Mouse (Mus musculus) MEL (cell line): Measurements from ENCODE around the gene Cacna1g. TPM values are rescaled to one million over a fixed set of nuclear protein-coding genes. Genes with fewer than 3 reads are reported as not detected.

Experiments used
- DNase-seq: peaks from one replicate; pipeline ENCODE4 v3.0.0; 2011; ENCODE audit warnings: low read depth, low spot score
- H3K27ac ChIP-seq: 2 replicates; pipeline ENCODE4 v1.5.1; 2012; ENCODE audit warnings: low read depth, mild to moderate bottlenecking, control low read depth, low read length, moderate library complexity; ENCODE audit not compliant: control insufficient read depth
- H3K27me3 ChIP-seq, 2 experiments: fragments of 150-350 bp in 1 of 2; sonication (generic) in 1 of 2; 2 replicates each; pipeline ENCODE4 v1.6.1; 2012; ENCODE audit warnings: low read length in 2 of 2, mild to moderate bottlenecking in 2 of 2, improper control_type of control experiment in 1 of 2, moderate library complexity in 1 of 2; ENCODE audit not compliant: insufficient read depth in 2 of 2, control insufficient read depth in 1 of 2
- H3K36me3 ChIP-seq, 2 experiments: 2 replicates each; pipeline ENCODE4 v1.6.1; 2012 to 2014; ENCODE audit warnings: low read length in 2 of 2, improper control_type of control experiment in 1 of 2, inconsistent platforms in 1 of 2, mild to moderate bottlenecking in 1 of 2; ENCODE audit not compliant: insufficient read depth in 2 of 2, control insufficient read depth in 1 of 2
- H3K4me1 ChIP-seq, 2 experiments: fragments of 150-350 bp in 1 of 2; sonication (generic) in 1 of 2; 2 replicates each; pipeline ENCODE4 v1.6.1; 2012; ENCODE audit warnings: low read length in 2 of 2, improper control_type of control experiment in 1 of 2, mild to moderate bottlenecking in 1 of 2; ENCODE audit not compliant: insufficient read depth in 2 of 2, control insufficient read depth in 1 of 2
- H3K4me3 ChIP-seq, 2 experiments: fragments of 150-350 bp in 1 of 2; sonication (generic) in 1 of 2; 2 replicates each; pipeline ENCODE4 v1.5.1; 2012; ENCODE audit warnings: low read depth in 2 of 2, low read length in 2 of 2, mild to moderate bottlenecking in 2 of 2, moderate library complexity in 2 of 2, control low read depth in 1 of 2, improper control_type of control experiment in 1 of 2; ENCODE audit not compliant: control insufficient read depth in 1 of 2, insufficient read depth in 1 of 2
- H3K79me2 ChIP-seq: 2 replicates; pipeline ENCODE4 v1.6.1; 2012; ENCODE audit warnings: mild to moderate bottlenecking, low read length, moderate library complexity; ENCODE audit not compliant: control insufficient read depth, poor library complexity, insufficient read depth
- H3K9ac ChIP-seq: 2 replicates; pipeline ENCODE4 v1.6.1; 2012; ENCODE audit warnings: low read depth, mild to moderate bottlenecking, control low read depth, low read length, moderate library complexity; ENCODE audit not compliant: control insufficient read depth, poor library complexity, severe bottlenecking
- H3K9me3 ChIP-seq: fragments of 150-350 bp; sonication (generic); replicated peaks from 2 replicates; pipeline ENCODE4 v1.6.1; 2012; ENCODE audit warnings: mild to moderate bottlenecking, low read length, improper control_type of control experiment, moderate library complexity; ENCODE audit not compliant: insufficient read depth
- BHLHE40 ChIP-seq: IDR thresholded peaks from 2 replicates; pipeline ENCODE4 v1.6.1; 2012; ENCODE audit warnings: low read depth, mild to moderate bottlenecking, inconsistent platforms, low read length, improper control_type of control experiment, borderline replicate concordance
- CHD2 ChIP-seq: IDR thresholded peaks from 2 replicates; pipeline ENCODE4 v1.6.1; 2011; ENCODE audit warnings: low read length, improper control_type of control experiment
- CTCF ChIP-seq, 3 experiments: IDR thresholded peaks in 2 of 3; conservative IDR thresholded peaks in 1 of 3; 2 replicates each; pipeline ENCODE4 v1.5.1; 2011 to 2012; ENCODE audit warnings: low read length in 3 of 3, low read depth in 2 of 3, mild to moderate bottlenecking in 2 of 3, improper control_type of control experiment in 1 of 3, inconsistent platforms in 1 of 3, mixed read lengths in 1 of 3, moderate library complexity in 1 of 3; ENCODE audit not compliant: control insufficient read depth in 1 of 3, insufficient read depth in 1 of 3, poor library complexity in 1 of 3, severe bottlenecking in 1 of 3
- E2F4 ChIP-seq: IDR thresholded peaks from 2 replicates; pipeline ENCODE4 v1.6.1; 2011; ENCODE audit warnings: low read depth, low read length, improper control_type of control experiment, borderline replicate concordance
- ELF1 ChIP-seq: IDR thresholded peaks from 2 replicates; pipeline ENCODE4 v1.6.1; 2014; ENCODE audit warnings: low read depth, mild to moderate bottlenecking, inconsistent platforms, low read length, improper control_type of control experiment, moderate library complexity
- EP300 ChIP-seq, 2 experiments: IDR thresholded peaks; 2 replicates each; pipeline ENCODE4 v1.6.1; 2011; ENCODE audit warnings: improper control_type of control experiment in 2 of 2, low read length in 2 of 2, low read depth in 1 of 2, mild to moderate bottlenecking in 1 of 2
- ETS1 ChIP-seq: IDR thresholded peaks from 2 replicates; pipeline ENCODE4 v1.6.1; 2012; ENCODE audit warnings: low read depth, mild to moderate bottlenecking, inconsistent platforms, low read length, improper control_type of control experiment, moderate library complexity
- GABPA ChIP-seq: IDR thresholded peaks from 2 replicates; pipeline ENCODE4 v1.6.1; 2012; ENCODE audit warnings: low read depth, mild to moderate bottlenecking, inconsistent platforms, low read length, improper control_type of control experiment, moderate library complexity
- GATA1 ChIP-seq: IDR thresholded peaks from 2 replicates; pipeline ENCODE4 v1.6.1; 2011; ENCODE audit warnings: low read depth, low read length, improper control_type of control experiment
- HCFC1 ChIP-seq: IDR thresholded peaks from 2 replicates; pipeline ENCODE4 v1.6.1; 2012; ENCODE audit warnings: low read depth, mild to moderate bottlenecking, inconsistent platforms, low read length, improper control_type of control experiment, moderate library complexity
- KAT2A ChIP-seq: conservative IDR thresholded peaks from 2 replicates; pipeline ENCODE4 v1.6.1; 2012; ENCODE audit warnings: low read depth, low read length, improper control_type of control experiment, inconsistent platforms
- MAX ChIP-seq: IDR thresholded peaks from 2 replicates; pipeline ENCODE4 v1.6.1; 2011; ENCODE audit warnings: low read length, improper control_type of control experiment
- MAZ ChIP-seq: IDR thresholded peaks from 2 replicates; pipeline ENCODE4 v1.6.1; 2012; ENCODE audit warnings: low read depth, mild to moderate bottlenecking, inconsistent platforms, low read length, improper control_type of control experiment
- MEF2A ChIP-seq: IDR thresholded peaks from 2 replicates; pipeline ENCODE4 v1.6.1; 2014; ENCODE audit warnings: low read depth, mild to moderate bottlenecking, inconsistent platforms, low read length, improper control_type of control experiment; ENCODE audit not compliant: poor library complexity, insufficient replicate concordance, severe bottlenecking; ENCODE audit errors: extremely low read depth
- MXI1 ChIP-seq: IDR thresholded peaks from 2 replicates; pipeline ENCODE4 v1.6.1; 2011; ENCODE audit warnings: mild to moderate bottlenecking, low read depth, low read length, improper control_type of control experiment
- TBP ChIP-seq: IDR thresholded peaks from 2 replicates; pipeline ENCODE4 v1.8.0; 2011; ENCODE audit warnings: low read depth, low read length, improper control_type of control experiment
- UBTF ChIP-seq: IDR thresholded peaks from 2 replicates; pipeline ENCODE4 v1.6.1; 2012; ENCODE audit warnings: low read depth, mild to moderate bottlenecking, inconsistent platforms, low read length, improper control_type of control experiment, moderate library complexity, borderline replicate concordance; ENCODE audit not compliant: insufficient read depth
- USF2 ChIP-seq, 2 experiments: IDR thresholded peaks; 2 replicates each; pipeline ENCODE4 v1.6.1; 2011 to 2012; ENCODE audit warnings: improper control_type of control experiment in 2 of 2, low read length in 2 of 2, borderline replicate concordance in 1 of 2, inconsistent platforms in 1 of 2, low read depth in 1 of 2, mild to moderate bottlenecking in 1 of 2; ENCODE audit not compliant: insufficient read depth in 1 of 2
- ZC3H11A ChIP-seq: IDR thresholded peaks from 2 replicates; pipeline ENCODE4 v1.6.1; 2012; ENCODE audit warnings: low read depth, mild to moderate bottlenecking, inconsistent platforms, low read length, improper control_type of control experiment
- ZNF384 ChIP-seq: IDR thresholded peaks from 2 replicates; pipeline ENCODE4 v1.6.1; 2012; ENCODE audit warnings: low read depth, mild to moderate bottlenecking, inconsistent platforms, low read length, improper control_type of control experiment
- polyA plus RNA-seq, 2 experiments: library from polyadenylated mRNA; stranded (reverse) in 1 of 2; unstranded in 1 of 2; fragments of >175 nt in 1 of 2; fragments of >200 nt in 1 of 2; gene quantifications; 2 replicates each; pipeline versions ENCODE4 v1.2.1 to v1.2.4; 2012; ENCODE audit warnings: low replicate concordance in 2 of 2, low read depth in 1 of 2; ENCODE audit not compliant: insufficient read length in 2 of 2, insufficient read depth in 1 of 2, missing spikeins in 1 of 2
- total RNA-seq: library from RNA; depleted of rRNA; stranded (reverse); fragments of 300-350 nt; gene quantifications from 2 replicates; pipeline ENCODE4 v1.2.3, GENCODE M21; 2012

The Cacna1g gene
- total and polyA plus RNA-seq, 3 experiments: 0.01 to 0.04 TPM; not detected in 1

DNA sequence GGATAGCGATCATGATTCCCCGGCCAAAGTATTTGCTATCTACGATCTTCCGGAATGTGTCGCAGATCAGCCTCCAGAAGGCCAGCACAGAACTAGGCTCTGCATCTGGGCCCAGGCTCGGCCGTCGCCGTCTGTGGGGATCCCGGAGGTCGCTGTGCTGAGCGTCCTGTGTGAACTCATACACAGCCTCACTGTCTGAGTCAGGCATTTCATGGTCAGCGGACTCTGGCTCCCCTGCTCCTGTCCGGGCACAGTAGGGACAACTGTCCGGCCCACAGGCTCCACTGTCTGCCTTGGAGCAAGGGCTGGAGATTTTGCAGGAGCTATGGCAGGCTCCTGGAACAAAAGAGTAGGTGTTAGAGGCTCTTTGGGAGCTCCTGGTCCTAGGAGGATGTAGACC, 17.0 kb downstream of the Cacna1g start:
- Histone ChIP-seq H3K27ac (no peak overlapping the region), H3K9me3 (no peaks in the 10 kb centered on the region), H3K4me3 (no peak overlapping the region), H3K9ac (no peak overlapping the region), H3K27me3 (peaks cover 2 to 10% of the 10 kb centered on the region in 2 experiments), H3K36me3 (no peaks in the 10 kb centered on the region), H3K4me1 (peaks cover 0 to 3% of the 10 kb centered on the region in 2 experiments; a peak in 1 of 4 replicates), H3K79me2 (no peaks in the 10 kb centered on the region)
- TF ChIP-seq CTCF (IDR thresholded peaks at IDR 0.05 in 2 of 3, conservative IDR thresholded peaks at IDR 0.05 in 1 of 3; ENCODE audit: control insufficient read depth in 1 of 3, insufficient read depth in 1 of 3, low read depth in 2 of 3, low read length in 3 of 3, poor library complexity in 1 of 3, severe bottlenecking in 1 of 3) (no peak), GABPA (no peak), USF2 (IDR thresholded peaks at IDR 0.05; ENCODE audit: borderline replicate concordance in 1 of 2, insufficient read depth in 1 of 2, low read depth in 1 of 2, low read length in 2 of 2) (no peak), MEF2A (no peak), UBTF (no peak), MAX (no peak), EP300 (IDR thresholded peaks at IDR 0.05; ENCODE audit: low read depth in 1 of 2, low read length in 2 of 2) (no peak), E2F4 (no peak), HCFC1 (no peak), MAZ (no peak), ZNF384 (no peak), KAT2A (no peak), ETS1 (no peak), CHD2 (no peak), TBP (no peak), ELF1 (no peak), MXI1 (no peak), ZC3H11A (no peak), GATA1 (no peak)
- DNase-seq: no peak

DNA sequence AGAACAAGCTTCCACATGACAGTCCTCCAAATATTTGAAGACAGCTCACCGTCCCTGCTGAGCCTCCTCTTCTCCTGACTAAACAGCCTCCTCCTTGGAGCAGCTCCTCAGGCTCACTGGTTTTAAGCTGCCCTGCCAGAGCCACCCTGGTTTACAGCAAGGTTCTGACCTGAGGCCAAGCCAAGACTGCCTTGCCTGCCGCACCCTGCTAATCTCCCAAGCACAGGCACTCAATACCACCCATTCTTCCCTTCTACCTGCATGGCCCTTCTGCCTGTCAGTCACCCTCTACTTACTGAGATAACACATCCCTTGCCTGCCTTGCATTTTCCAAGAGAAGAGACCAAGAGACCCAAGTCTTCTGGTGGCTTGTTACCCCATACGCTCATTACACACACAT, 17.7 kb downstream of the Cacna1g start:
- no peak for TF ChIP-seq BHLHE40
- 0 out of 4 replicates have a peak, but pooled peaks of 1 of the 2 experiments have one; percentile 8 for TF ChIP-seq EP300 (IDR thresholded peaks at IDR 0.05; ENCODE audit: low read depth in 1 of 2, low read length in 2 of 2)
- H3K9ac ChIP-seq: no peak overlapping the region
- peak; percentile 30 for DNase-seq

More for the DNA sequence above, 17.7 kb downstream of the Cacna1g start:
- Histone ChIP-seq H3K79me2 (no peaks in the 10 kb centered on the region), H3K4me3 (no peak overlapping the region), H3K4me1 (peaks cover 0 to 3% of the 10 kb centered on the region in 2 experiments; a peak in 1 of 4 replicates), H3K9me3 (no peaks in the 10 kb centered on the region), H3K36me3 (no peaks in the 10 kb centered on the region), H3K27me3 (peaks cover 2 to 10% of the 10 kb centered on the region in 2 experiments), H3K27ac (no peak overlapping the region)
